ENCODE assay signal across 8 mouse cellular contexts in genomic region chr9:60311594-60312128, GRCm38 (mm10).
A peak's percentile ranks its signal among the peaks of the same experiment; 100 is the strongest.
DNase-seq lines count a peak whose midpoint lies in the region; ATAC-seq and TF ChIP-seq lines count a peak whose summit lies in the region.

No protein-coding gene starts in this region.

- no peaks in the 10 kb centered on the region for H3K36me3 ChIP-seq in kidney, postnatal 0 days (ENCODE audit: insufficient read depth, low read length)
- H3K36me3 ChIP-seq in midbrain, embryonic 11.5 days (ENCODE audit: control insufficient read depth, insufficient read depth, low read length): no peaks in the 10 kb centered on the region
- H3K36me3 ChIP-seq in stomach, postnatal 0 days (ENCODE audit: control insufficient read depth, insufficient read depth, low read length): no peaks in the 10 kb centered on the region

- H3K9me3 ChIP-seq in kidney, postnatal 0 days (replicated peaks; ENCODE audit: low read length): no peaks in the 10 kb centered on the region
- H3K9me3 ChIP-seq in midbrain, embryonic 11.5 days (ENCODE audit: control insufficient read depth, low read length): no peaks in the 10 kb centered on the region
- H3K9me3 ChIP-seq in stomach, postnatal 0 days (ENCODE audit: control insufficient read depth, low read length): no peaks in the 10 kb centered on the region

- H3K4me2 ChIP-seq in kidney, postnatal 0 days (ENCODE audit: low read length): no peak overlapping the region
- no peak overlapping the region for H3K4me2 ChIP-seq in midbrain, embryonic 11.5 days
- H3K4me2 ChIP-seq in stomach, postnatal 0 days (replicated peaks; ENCODE audit: low read depth): no peak overlapping the region

- H3K27me3 ChIP-seq in kidney, postnatal 0 days (ENCODE audit: insufficient read depth, low read length): no peaks in the 10 kb centered on the region
- H3K27me3 ChIP-seq in midbrain, embryonic 11.5 days (ENCODE audit: control insufficient read depth, insufficient read depth, low read length): no peaks in the 10 kb centered on the region
- H3K27me3 ChIP-seq in stomach, postnatal 0 days (ENCODE audit: control insufficient read depth, insufficient read depth, low read length): no peaks in the 10 kb centered on the region

- TF ChIP-seq CTCF in gastrocnemius, adult 2 months (IDR thresholded peaks at IDR 0.05): no peak
- TF ChIP-seq CTCF in kidney, postnatal 0 days (IDR thresholded peaks at IDR 0.05; ENCODE audit: low read depth): no peak
- no peak for TF ChIP-seq CTCF in stomach, postnatal 0 days (IDR thresholded peaks at IDR 0.05; ENCODE audit: low read depth)

- H3K27ac ChIP-seq in gastrocnemius, adult 2 months: peak overlapping the region; percentile 16; the same call in 1 of the 2 replicates
- peak overlapping the region; percentile 15; the same call in 1 of the 2 replicates for H3K27ac ChIP-seq in kidney, postnatal 0 days
- H3K27ac ChIP-seq in midbrain, embryonic 11.5 days (ENCODE audit: low read depth, low read length): no peak overlapping the region
- 0 out of 2 replicates have a peak overlapping the region, but pooled peaks have one; percentile 35 for H3K27ac ChIP-seq in stomach, postnatal 0 days (replicated peaks)

- TF ChIP-seq EP300 in stomach, postnatal 0 days (optimal IDR thresholded peaks at IDR 0.05): no peak

- H3K4me1 ChIP-seq in kidney, postnatal 0 days (replicated peaks; ENCODE audit: insufficient read depth, low read length): peaks cover 48% of the 10 kb centered on the region
- peaks cover 4% of the 10 kb centered on the region; the same call in 1 of the 2 replicates for H3K4me1 ChIP-seq in midbrain, embryonic 11.5 days (ENCODE audit: control insufficient read depth, insufficient read depth, low read length)
- H3K4me1 ChIP-seq in stomach, postnatal 0 days (replicated peaks; ENCODE audit: control insufficient read depth, insufficient read depth): peaks cover 7% of the 10 kb centered on the region

- H3K9ac ChIP-seq in kidney, postnatal 0 days (ENCODE audit: low read depth, low read length): no peak overlapping the region
- no peak overlapping the region for H3K9ac ChIP-seq in midbrain, embryonic 11.5 days (ENCODE audit: low read length)
- H3K9ac ChIP-seq in stomach, postnatal 0 days (ENCODE audit: low read length): no peak overlapping the region

- ATAC-seq in frontal cortex, adult (ENCODE audit: low TSS enrichment): peak; percentile 57; the same call in 1 of the 2 replicates
- no peak for ATAC-seq in kidney, postnatal 0 days (replicated peaks; ENCODE audit: low FRiP score, low read depth)
- no peak for ATAC-seq in midbrain, embryonic 11.5 days (ENCODE audit: low FRiP score)
- no peak for ATAC-seq in stomach, postnatal 0 days (ENCODE audit: low FRiP score, low TSS enrichment)

- WGBS in kidney, postnatal 0 days: 55% methylated on average over 10 of the region's 10 CpGs
- 87% methylated on average over 10 of the region's 10 CpGs for WGBS in midbrain, embryonic 11.5 days
- WGBS in stomach, postnatal 0 days: 54% methylated on average over 10 of the region's 10 CpGs

- H3K4me3 ChIP-seq in gastrocnemius, adult 2 months: no peak overlapping the region
- no peak overlapping the region for H3K4me3 ChIP-seq in kidney, postnatal 0 days (replicated peaks; ENCODE audit: low read depth, low read length)
- no peak overlapping the region for H3K4me3 ChIP-seq in midbrain, embryonic 11.5 days (ENCODE audit: low read depth, low read length)
- no peak overlapping the region for H3K4me3 ChIP-seq in stomach, postnatal 0 days (ENCODE audit: low read depth, low read length)

- DNase-seq in gastrocnemius, adult 2 months: no peak
- DNase-seq in gastrocnemius, postnatal 36 days: no peak
- DNase-seq in kidney, postnatal 0 days (ENCODE audit: low spot score): peak; percentile 67
- DNase-seq in midbrain, embryonic 11.5 days (ENCODE audit: low spot score, missing footprints): peak; percentile 72
- DNase-seq in stomach, postnatal 0 days (ENCODE audit: low spot score): no peak
- DNase-seq in ovary, postnatal 10 days (ENCODE audit: low spot score): no peak
- DNase-seq in spleen, postnatal 36 days (ENCODE audit: low spot score in 2 of 2): no peak

- intact Hi-C loops in gastrocnemius, adult 2 months (cut with DNase I): loop anchor here (10.0 kb wide), 1 partner anchor 1343 kb away; no protein-coding TSS in a partner anchor
- intact Hi-C loops in gastrocnemius, postnatal 36 days (cut with DNase I): no loop called here

Comparison
In these comparisons a context has a peak if more than half of its experiments do, and no peak if none do; other contexts are left out.
1. DNase-seq: peak in kidney, postnatal 0 days (single experiment) and midbrain, embryonic 11.5 days (single experiment); none in gastrocnemius, adult 2 months (single experiment), gastrocnemius, postnatal 36 days (0 of 2), stomach, postnatal 0 days (single experiment), ovary, postnatal 10 days (single experiment) and spleen, postnatal 36 days (0 of 2).